Mouse (Mus musculus): ENCODE data around the gene Grm4. TPM values are rescaled to one million over a fixed set of nuclear protein-coding genes. Genes with fewer than 3 reads are reported as not detected.

The Grm4 gene
- total and polyA plus RNA-seq, 3 experiments = 0.06 TPM; not detected in 2

DNA sequence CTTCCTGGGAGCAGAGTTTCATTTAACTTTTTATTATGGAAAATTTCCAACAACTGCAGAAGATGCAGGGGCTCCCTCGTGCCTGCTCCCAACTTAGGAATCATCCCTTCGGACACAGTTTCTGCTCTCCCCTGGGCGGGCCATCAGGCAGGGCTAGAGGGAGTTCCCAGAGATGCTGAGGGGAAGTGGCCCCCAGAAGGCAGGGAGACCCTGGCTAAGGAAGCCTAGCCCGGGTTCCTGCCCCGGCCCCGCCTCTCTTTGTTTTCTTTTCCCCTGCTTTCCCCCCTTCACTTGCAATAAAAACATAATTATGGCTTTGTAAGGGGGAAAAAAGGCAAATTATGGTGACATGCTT is 98.9 kb downstream of the Grm4 start:
- H3K27ac ChIP-seq (ENCODE audit: control insufficient read depth, low read depth, low read length) = no peak overlapping the region
- no peaks in the 10 kb centered on the region for H3K36me3 ChIP-seq (ENCODE audit: control insufficient read depth in 1 of 2, insufficient read depth in 2 of 2, low read length in 2 of 2)
- TF ChIP-seq POLR2AphosphoS2 (IDR thresholded peaks at IDR 0.05; ENCODE audit: low read length) = no peak
- no peak for TF ChIP-seq GATA1 (IDR thresholded peaks at IDR 0.05; ENCODE audit: low read depth, low read length)
- no peak for TF ChIP-seq MXI1 (IDR thresholded peaks at IDR 0.05; ENCODE audit: low read depth, low read length)
- no peak for TF ChIP-seq SIN3A (IDR thresholded peaks at IDR 0.05; ENCODE audit: low read length)
- no peak for TF ChIP-seq MYB (IDR thresholded peaks at IDR 0.05; ENCODE audit: low read depth, low read length)
- TF ChIP-seq MEF2A (IDR thresholded peaks at IDR 0.05; ENCODE audit: extremely low read depth, insufficient replicate concordance, low read depth, low read length, poor library complexity, severe bottlenecking) = no peak
- peaks cover 0 to 1% of the 10 kb centered on the region in 2 experiments; a peak in 1 of 4 replicates for H3K27me3 ChIP-seq (ENCODE audit: control insufficient read depth in 1 of 2, insufficient read depth in 2 of 2, low read length in 2 of 2)
- no peaks in the 10 kb centered on the region for H3K9me3 ChIP-seq (replicated peaks; ENCODE audit: insufficient read depth, low read length)
- no peak for DNase-seq (ENCODE audit: low read depth, low spot score)
- H3K4me1 ChIP-seq (ENCODE audit: control insufficient read depth in 1 of 2, insufficient read depth in 2 of 2, low read length in 2 of 2) = no peaks in the 10 kb centered on the region
- H3K79me2 ChIP-seq (ENCODE audit: control insufficient read depth, insufficient read depth, low read length, poor library complexity) = no peaks in the 10 kb centered on the region
- H3K4me3 ChIP-seq (ENCODE audit: control insufficient read depth in 1 of 2, insufficient read depth in 1 of 2, low read depth in 2 of 2, low read length in 2 of 2) = no peak overlapping the region
- no peak overlapping the region for H3K9ac ChIP-seq (ENCODE audit: control insufficient read depth, low read depth, low read length, poor library complexity, severe bottlenecking)

DNA sequence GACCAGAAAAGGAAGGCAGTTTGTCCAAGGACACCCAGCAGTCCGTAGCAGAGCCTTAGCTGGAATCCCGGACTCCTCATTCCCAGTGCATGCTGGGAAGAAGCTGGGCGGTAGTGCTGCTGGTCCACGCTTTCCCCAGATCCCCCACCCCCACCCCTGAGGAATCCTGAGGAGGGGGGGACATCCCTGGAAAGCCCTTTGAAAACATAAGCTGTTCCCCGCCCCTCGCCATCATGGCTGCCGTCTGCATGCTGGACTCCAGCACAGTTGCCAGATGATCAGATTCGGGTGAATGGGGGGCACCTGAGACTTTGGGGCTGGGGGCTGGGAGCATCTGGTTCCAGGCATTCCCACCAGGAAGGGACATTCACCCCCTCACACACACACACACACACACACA is 99.4 kb downstream of the Grm4 start:
- no peak for DNase-seq (ENCODE audit: low read depth, low spot score)
- peaks cover 0 to 1% of the 10 kb centered on the region in 2 experiments; a peak in 1 of 4 replicates for H3K27me3 ChIP-seq (ENCODE audit: control insufficient read depth in 1 of 2, insufficient read depth in 2 of 2, low read length in 2 of 2)
- no peaks in the 10 kb centered on the region for H3K36me3 ChIP-seq (ENCODE audit: control insufficient read depth in 1 of 2, insufficient read depth in 2 of 2, low read length in 2 of 2)
- H3K4me3 ChIP-seq (ENCODE audit: control insufficient read depth in 1 of 2, insufficient read depth in 1 of 2, low read depth in 2 of 2, low read length in 2 of 2) = no peak overlapping the region
- H3K27ac ChIP-seq (ENCODE audit: control insufficient read depth, low read depth, low read length) = no peak overlapping the region
- H3K9me3 ChIP-seq (replicated peaks; ENCODE audit: insufficient read depth, low read length) = no peaks in the 10 kb centered on the region
- H3K9ac ChIP-seq (ENCODE audit: control insufficient read depth, low read depth, low read length, poor library complexity, severe bottlenecking) = no peak overlapping the region
- no peaks in the 10 kb centered on the region for H3K4me1 ChIP-seq (ENCODE audit: control insufficient read depth in 1 of 2, insufficient read depth in 2 of 2, low read length in 2 of 2)
- no peak for TF ChIP-seq EP300 (IDR thresholded peaks at IDR 0.05; ENCODE audit: low read depth in 1 of 2, low read length in 2 of 2)
- no peak for TF ChIP-seq TBP (IDR thresholded peaks at IDR 0.05; ENCODE audit: low read depth, low read length)
- no peak for TF ChIP-seq ZNF384 (IDR thresholded peaks at IDR 0.05; ENCODE audit: low read depth, low read length)
- no peak for TF ChIP-seq POLR2AphosphoS5 (IDR thresholded peaks at IDR 0.05; ENCODE audit: borderline replicate concordance, low read depth, low read length)
- no peak for TF ChIP-seq ZKSCAN1 (IDR thresholded peaks at IDR 0.05; ENCODE audit: low read depth, low read length)
- no peak for TF ChIP-seq CHD2 (IDR thresholded peaks at IDR 0.05; ENCODE audit: low read length)
- no peaks in the 10 kb centered on the region for H3K79me2 ChIP-seq (ENCODE audit: control insufficient read depth, insufficient read depth, low read length, poor library complexity)

DNA sequence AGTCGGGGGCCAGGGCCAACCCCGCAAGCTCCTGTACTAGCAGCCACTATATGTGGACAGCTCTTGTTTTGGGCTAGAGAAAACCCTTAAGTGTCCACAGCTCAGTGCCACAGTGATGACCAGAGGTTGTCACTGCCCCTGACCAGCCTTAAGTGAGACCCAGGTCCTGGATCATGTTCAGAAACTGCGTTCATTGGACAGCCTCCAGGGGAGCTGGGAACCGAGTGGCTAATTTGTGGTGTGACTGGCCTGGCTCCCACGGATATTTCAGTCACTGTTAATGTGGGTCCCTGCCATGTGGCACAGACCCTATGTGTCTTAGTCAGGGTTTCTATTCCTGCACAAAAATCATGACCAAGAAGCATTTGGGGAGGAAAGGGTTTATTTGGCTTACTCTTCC is 112.2 kb downstream of the Grm4 start:
- TF ChIP-seq NELFE (IDR thresholded peaks at IDR 0.05; ENCODE audit: low read depth, low read length) = no peak
- no peak for TF ChIP-seq CHD1 (IDR thresholded peaks at IDR 0.05; ENCODE audit: low read depth, low read length)
- no peak for TF ChIP-seq ETS1 (IDR thresholded peaks at IDR 0.05; ENCODE audit: low read depth, low read length)
- TF ChIP-seq TAL1 (IDR thresholded peaks at IDR 0.05; ENCODE audit: low read length) = no peak
- no peak for TF ChIP-seq CHD2 (IDR thresholded peaks at IDR 0.05; ENCODE audit: low read length)
- TF ChIP-seq GABPA (IDR thresholded peaks at IDR 0.05; ENCODE audit: low read depth, low read length) = no peak
- no peak for TF ChIP-seq RCOR1 (IDR thresholded peaks at IDR 0.05; ENCODE audit: low read depth, low read length)
- no peak for TF ChIP-seq MAFK (IDR thresholded peaks at IDR 0.05; ENCODE audit: borderline replicate concordance, low read depth, low read length)
- no peak for TF ChIP-seq MXI1 (IDR thresholded peaks at IDR 0.05; ENCODE audit: low read depth, low read length)

More for the DNA sequence above, 112.2 kb downstream of the Grm4 start:
- Histone ChIP-seq H3K36me3 (ENCODE audit: control insufficient read depth in 1 of 2, insufficient read depth in 2 of 2, low read length in 2 of 2) (no peaks in the 10 kb centered on the region), H3K9me3 (replicated peaks; ENCODE audit: insufficient read depth, low read length) (no peaks in the 10 kb centered on the region), H3K9ac (ENCODE audit: control insufficient read depth, low read depth, low read length, poor library complexity, severe bottlenecking) (no peak overlapping the region), H3K4me1 (ENCODE audit: control insufficient read depth in 1 of 2, insufficient read depth in 2 of 2, low read length in 2 of 2) (no peaks in the 10 kb centered on the region), H3K27ac (ENCODE audit: control insufficient read depth, low read depth, low read length) (no peak overlapping the region), H3K27me3 (ENCODE audit: control insufficient read depth in 1 of 2, insufficient read depth in 2 of 2, low read length in 2 of 2) (no peaks in the 10 kb centered on the region; a peak in 2 of 4 replicates), H3K4me3 (ENCODE audit: control insufficient read depth in 1 of 2, insufficient read depth in 1 of 2, low read depth in 2 of 2, low read length in 2 of 2) (no peak overlapping the region), H3K79me2 (ENCODE audit: control insufficient read depth, insufficient read depth, low read length, poor library complexity) (no peaks in the 10 kb centered on the region)
- DNase-seq (ENCODE audit: low read depth, low spot score) = no peak
